Mouse (Mus musculus) heart, embryonic 15.5 days (tissue): ENCODE data around the gene Trpm4. TPM values are rescaled to one million over a fixed set of nuclear protein-coding genes. Genes with fewer than 3 reads are reported as not detected.

Experiments
- ATAC-seq: fragments of 200-750 bp; cut with Nextera tagmentation; replicated peaks from 2 replicates; pipeline ENCODE4 v1.8.0; 2017; ENCODE audit warnings: low read depth, moderate TSS enrichment; ENCODE audit not compliant: insufficient number of reproducible peaks, insufficient read depth, low FRiP score
- H3K27ac ChIP-seq: fragments of 300-500 bp; sonication (generic); 2 replicates; pipeline ENCODE4 v1.5.1; 2015; ENCODE audit warnings: mild to moderate bottlenecking, inconsistent platforms
- H3K27me3 ChIP-seq: fragments of 300-500 bp; sonication (generic); 2 replicates; pipeline ENCODE4 v1.6.1; 2015; ENCODE audit warnings: inconsistent platforms
- H3K36me3 ChIP-seq: fragments of 300-500 bp; sonication (generic); 2 replicates; pipeline ENCODE4 v1.6.1; 2015; ENCODE audit warnings: mild to moderate bottlenecking, inconsistent platforms
- H3K4me1 ChIP-seq: fragments of 300-500 bp; sonication (generic); replicated peaks from 2 replicates; pipeline ENCODE4 v1.6.1; 2015; ENCODE audit warnings: inconsistent platforms
- H3K4me2 ChIP-seq: fragments of 300-500 bp; sonication (generic); 2 replicates; pipeline ENCODE4 v1.6.1; 2015; ENCODE audit warnings: inconsistent platforms, mild to moderate bottlenecking, moderate library complexity
- H3K4me3 ChIP-seq: fragments of 300-500 bp; sonication (generic); 2 replicates; pipeline ENCODE4 v1.5.1; 2015; ENCODE audit warnings: mild to moderate bottlenecking, inconsistent platforms
- H3K9ac ChIP-seq: fragments of 300-500 bp; sonication (generic); 2 replicates; pipeline ENCODE4 v1.6.1; 2015; ENCODE audit warnings: mild to moderate bottlenecking, inconsistent platforms
- H3K9me3 ChIP-seq: fragments of 300-500 bp; sonication (generic); replicated peaks from 2 replicates; pipeline ENCODE4 v1.6.1; 2016; ENCODE audit warnings: inconsistent platforms
- WGBS: fragments of 180-500 bp; shearing (Covaris S2); methylation state at CpG from one replicate; pipeline ENCODE4 v1.1.7; 2015; ENCODE audit warnings: mixed read lengths; 5-methylcytosine and 5-hydroxymethylcytosine counted together
- polyA plus RNA-seq: library from polyadenylated mRNA; unstranded; fragments of >200 nt; fragmentation: Nextera tagmentation; extraction: Ambion mirVana; gene quantifications from 2 replicates; pipeline ENCODE4 v1.2.1, GENCODE M21; 2015

Trpm4 gene
- polyA plus RNA-seq, 1 experiment from 2014 or later = 12.7 TPM

DNA sequence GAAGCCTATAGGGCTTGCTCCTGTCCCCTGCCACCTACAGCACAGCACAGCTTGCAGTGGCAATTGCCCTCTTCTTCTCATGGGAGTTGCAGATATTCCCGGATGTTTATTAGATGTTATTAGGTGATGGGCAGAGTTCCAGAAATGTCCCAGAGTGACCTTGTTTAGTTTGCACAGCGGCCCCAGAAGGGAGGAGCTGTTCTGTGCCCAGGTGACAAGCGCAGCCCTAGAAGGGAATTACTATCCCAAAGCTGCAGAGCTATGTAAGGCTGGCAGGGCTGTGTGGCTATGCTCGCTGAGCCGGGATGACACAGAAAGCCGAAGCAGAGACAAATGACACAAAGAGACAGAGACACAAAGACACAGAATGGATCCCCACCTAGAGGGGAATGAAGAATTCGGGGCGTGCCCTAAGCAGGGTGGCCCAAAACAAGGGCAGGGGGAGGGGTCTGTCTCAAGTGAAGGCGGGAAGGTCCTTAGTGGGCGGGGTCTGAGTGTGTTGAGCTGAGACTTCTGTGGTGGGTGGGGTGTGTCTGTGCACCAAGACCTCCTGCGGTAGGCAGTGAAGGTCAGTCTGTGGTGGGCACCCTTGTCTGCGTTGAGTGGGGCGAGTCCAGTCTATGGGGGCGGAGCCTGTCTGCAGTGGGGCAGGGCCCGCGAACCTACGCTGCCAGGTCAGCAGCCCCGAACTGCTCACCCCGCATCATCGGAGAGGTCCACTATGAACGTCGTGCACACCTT is 725 bp downstream of the Trpm4 start:
- peaks cover 53% of the 10 kb centered on the region for H3K4me1 ChIP-seq
- 1% methylated on average over 22 of the region's 22 CpGs for WGBS
- H3K9me3 ChIP-seq = no peaks in the 10 kb centered on the region
- H3K9ac ChIP-seq = peak overlapping the region; percentile 85
- ATAC-seq = peak; percentile 49
- peak overlapping the region; percentile 86 for H3K4me3 ChIP-seq
- peak overlapping the region; percentile 94 for H3K4me2 ChIP-seq
- no peaks in the 10 kb centered on the region for H3K36me3 ChIP-seq
- peak overlapping the region; percentile 96 for H3K27ac ChIP-seq
- H3K27me3 ChIP-seq = 0 out of 2 replicates have a peak, but pooled peaks cover under 1% of the 10 kb centered on the region

DNA sequence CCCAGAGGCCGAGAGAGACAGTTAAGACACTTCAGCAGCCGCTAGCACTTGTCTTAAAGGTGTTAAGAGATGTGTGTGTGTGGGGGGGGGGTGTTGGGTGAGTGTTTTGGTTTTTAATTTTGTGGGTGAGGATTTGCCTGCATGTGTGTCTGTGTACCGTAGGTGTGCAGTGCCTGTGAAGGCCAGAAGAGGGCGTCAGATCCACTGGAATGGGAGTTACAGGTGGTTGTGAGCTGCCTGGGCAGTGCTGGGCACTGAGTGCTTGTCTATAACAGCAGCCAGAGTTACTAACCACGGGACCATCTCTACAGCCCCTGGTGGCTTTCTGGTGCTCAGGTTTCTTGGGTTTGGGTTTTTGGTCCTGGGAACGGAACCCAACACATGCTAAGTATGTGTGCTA is 2.1 kb downstream of the Trpm4 start:
- Histone ChIP-seq H3K27ac (no peak overlapping the region), H3K9me3 (no peaks in the 10 kb centered on the region), H3K4me2 (no peak overlapping the region), H3K36me3 (peaks cover under 1% of the 10 kb centered on the region; the same call in 1 of the 2 replicates), H3K4me3 (no peak overlapping the region), H3K9ac (no peak overlapping the region), H3K4me1 (peaks cover 48% of the 10 kb centered on the region), H3K27me3 (no peaks in the 10 kb centered on the region)
- no peak for ATAC-seq
- WGBS = 72% methylated on average over 6 of the region's 6 CpGs

GRCm38 (mm10) chr7:45328841-45329475 is 4.6 kb downstream of the Trpm4 start:
- ATAC-seq = no peak
- no peaks in the 10 kb centered on the region for H3K9me3 ChIP-seq
- WGBS = 53% methylated on average over 13 of the region's 13 CpGs
- H3K4me2 ChIP-seq = peak overlapping the region; percentile 31
- peaks cover 28% of the 10 kb centered on the region for H3K4me1 ChIP-seq
- no peak overlapping the region for H3K9ac ChIP-seq
- H3K4me3 ChIP-seq = no peak overlapping the region
- H3K36me3 ChIP-seq = peaks cover 20% of the 10 kb centered on the region
- H3K27ac ChIP-seq = peak overlapping the region; percentile 87
- no peaks in the 10 kb centered on the region for H3K27me3 ChIP-seq

GRCm38 (mm10) chr7:45325800-45326199 is 7.8 kb downstream of the Trpm4 start:
- Histone ChIP-seq H3K4me1 (peaks cover 9% of the 10 kb centered on the region), H3K4me2 (no peak overlapping the region), H3K9ac (no peak overlapping the region), H3K36me3 (peaks cover 31% of the 10 kb centered on the region), H3K9me3 (no peaks in the 10 kb centered on the region), H3K27ac (no peak overlapping the region), H3K4me3 (no peak overlapping the region), H3K27me3 (no peaks in the 10 kb centered on the region)
- no peak for ATAC-seq

DNA sequence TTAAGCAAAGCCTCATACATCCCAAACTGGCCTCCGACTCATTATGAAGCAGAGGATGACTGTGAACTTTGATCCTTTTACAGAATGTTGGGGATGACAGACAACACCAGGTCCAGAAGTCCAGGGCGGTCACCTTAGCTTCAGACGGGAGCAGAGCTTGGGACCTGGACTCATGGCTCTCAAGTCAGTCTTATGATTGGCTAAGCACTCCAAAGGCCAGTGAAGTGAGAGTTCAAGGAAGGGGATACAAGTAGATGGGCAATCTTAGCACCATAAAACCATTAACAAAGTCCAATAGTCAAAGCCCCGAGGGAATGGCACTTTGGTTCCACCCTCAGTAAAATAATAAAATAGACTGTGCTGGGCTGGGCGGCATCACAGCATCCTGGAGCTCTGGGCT is 10.5 kb downstream of the Trpm4 start:
- Histone ChIP-seq H3K27me3 (no peaks in the 10 kb centered on the region), H3K9ac (no peak overlapping the region), H3K4me2 (no peak overlapping the region), H3K27ac (no peak overlapping the region), H3K36me3 (peaks cover 43% of the 10 kb centered on the region), H3K4me3 (no peak overlapping the region), H3K9me3 (no peaks in the 10 kb centered on the region), H3K4me1 (peaks cover 3% of the 10 kb centered on the region; the same call in 1 of the 2 replicates)
- ATAC-seq = no peak
- WGBS = 85% methylated on average over 5 of the region's 5 CpGs

- ATAC-seq = no peak
- Histone ChIP-seq H3K27ac (no peak overlapping the region), H3K36me3 (peaks cover 47% of the 10 kb centered on the region), H3K9me3 (no peaks in the 10 kb centered on the region), H3K4me2 (no peak overlapping the region), H3K4me3 (no peak overlapping the region), H3K9ac (no peak overlapping the region), H3K27me3 (no peaks in the 10 kb centered on the region), H3K4me1 (no peaks in the 10 kb centered on the region)
- WGBS = 81% methylated on average over 4 of the region's 4 CpGs
Measured at GRCm38 (mm10) chr7:45322245-45322644, 11.3 kb downstream of the Trpm4 start.

- no peak overlapping the region for H3K27ac ChIP-seq
- H3K36me3 ChIP-seq = peaks cover 33% of the 10 kb centered on the region
- H3K9ac ChIP-seq = no peak overlapping the region
- ATAC-seq = no peak
- H3K4me3 ChIP-seq = no peak overlapping the region
- 90% methylated on average over 14 of the region's 14 CpGs for WGBS
- no peak overlapping the region for H3K4me2 ChIP-seq
- peaks cover 6% of the 10 kb centered on the region for H3K4me1 ChIP-seq
- no peaks in the 10 kb centered on the region for H3K9me3 ChIP-seq
- no peaks in the 10 kb centered on the region for H3K27me3 ChIP-seq
Measured at GRCm38 (mm10) chr7:45316536-45316935, 17.0 kb downstream of the Trpm4 start.

- Histone ChIP-seq H3K9me3 (no peaks in the 10 kb centered on the region), H3K36me3 (peaks cover 34% of the 10 kb centered on the region), H3K27ac (no peak overlapping the region), H3K27me3 (no peaks in the 10 kb centered on the region), H3K4me1 (peaks cover 6% of the 10 kb centered on the region), H3K4me2 (no peak overlapping the region), H3K4me3 (no peak overlapping the region), H3K9ac (no peak overlapping the region)
- 82% methylated on average over 10 of the region's 10 CpGs for WGBS
- ATAC-seq = no peak
Measured at GRCm38 (mm10) chr7:45315182-45315701, 18.3 kb downstream of the Trpm4 start.

DNA sequence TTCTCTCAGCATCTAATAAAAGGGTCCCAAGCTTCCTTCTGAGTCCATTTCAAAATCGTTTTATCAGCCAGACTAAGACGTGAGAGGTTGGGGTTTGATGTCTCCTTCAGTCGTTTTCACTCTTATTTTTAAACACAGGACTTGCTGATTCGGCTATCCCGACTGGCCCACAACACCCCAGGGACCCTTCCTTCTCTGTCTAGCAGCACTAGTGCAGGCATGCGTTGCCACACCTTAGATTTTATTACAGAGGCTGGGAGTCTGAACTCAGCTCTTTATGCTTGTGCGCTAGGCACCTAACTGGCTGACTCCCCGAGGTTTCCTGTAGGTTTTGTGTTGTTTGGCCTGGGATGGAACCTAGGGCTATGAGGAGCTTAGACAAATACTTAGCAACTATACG is 20.1 kb downstream of the Trpm4 start:
- H3K4me2 ChIP-seq = no peak overlapping the region
- peaks cover 6% of the 10 kb centered on the region for H3K4me1 ChIP-seq
- peak overlapping the region; percentile 13 for H3K27ac ChIP-seq
- no peaks in the 10 kb centered on the region for H3K9me3 ChIP-seq
- H3K4me3 ChIP-seq = no peak overlapping the region
- no peak overlapping the region for H3K9ac ChIP-seq
- peaks cover 29% of the 10 kb centered on the region for H3K36me3 ChIP-seq
- H3K27me3 ChIP-seq = no peaks in the 10 kb centered on the region
- ATAC-seq = no peak
- 34% methylated on average over 9 of the region's 9 CpGs for WGBS

- Histone ChIP-seq H3K4me1 (peaks cover 6% of the 10 kb centered on the region), H3K27ac (0 out of 2 replicates have a peak overlapping the region, but pooled peaks have one; percentile 13), H3K4me3 (no peak overlapping the region), H3K9me3 (no peaks in the 10 kb centered on the region), H3K4me2 (no peak overlapping the region), H3K27me3 (no peaks in the 10 kb centered on the region), H3K9ac (no peak overlapping the region), H3K36me3 (peaks cover 29% of the 10 kb centered on the region)
- ATAC-seq = no peak
- 34% methylated on average over 10 of the region's 10 CpGs for WGBS
Measured at GRCm38 (mm10) chr7:45312686-45313453, 20.7 kb downstream of the Trpm4 start.

DNA sequence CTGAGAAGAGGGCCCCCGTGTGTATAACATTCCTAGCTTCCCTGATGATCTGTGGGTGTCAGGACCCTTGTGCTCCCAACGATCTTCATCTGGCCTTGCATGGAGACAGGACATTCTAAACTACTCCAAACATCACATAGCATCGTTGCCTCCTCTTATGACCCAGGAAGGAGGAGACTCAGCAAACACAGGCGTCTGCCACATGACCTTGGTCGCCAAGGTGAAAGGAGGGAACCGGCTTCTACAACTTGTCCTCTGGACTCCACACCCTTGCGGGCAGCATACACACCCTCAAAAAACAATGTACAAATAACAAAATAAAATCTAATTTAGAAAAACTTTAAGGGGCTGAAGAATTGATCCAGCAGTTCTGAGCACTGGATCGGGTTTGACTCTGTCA is 21.6 kb downstream of the Trpm4 start:
- Histone ChIP-seq H3K4me2 (no peak overlapping the region), H3K9me3 (no peaks in the 10 kb centered on the region), H3K27ac (no peak overlapping the region), H3K36me3 (peaks cover 30% of the 10 kb centered on the region), H3K27me3 (no peaks in the 10 kb centered on the region), H3K4me1 (peaks cover 6% of the 10 kb centered on the region), H3K4me3 (no peak overlapping the region), H3K9ac (no peak overlapping the region)
- 41% methylated on average over 8 of the region's 8 CpGs for WGBS
- no peak for ATAC-seq
